Mouse (Mus musculus) embryo, embryonic 11.5 days (tissue): ENCODE data around the gene Rps5.
"Not testable (repeated sequence)": the region's sequence is repeated elsewhere in the genome, so short reads cannot be mapped to it uniquely, and the experiment has no call there.

Experiments
- DNase-seq: peaks from one replicate; pipeline ENCODE4 v3.0.0-alpha.2; 2012; ENCODE audit warnings: low read depth, low spot score

Rps5 gene

GRCm38 (mm10) chr7:12921705-12922465 is at the start of gene Rps5:
Gene Rps5, plus strand, starts transcription at chr7:12922290.
- peak; percentile 99 for DNase-seq

DNA sequence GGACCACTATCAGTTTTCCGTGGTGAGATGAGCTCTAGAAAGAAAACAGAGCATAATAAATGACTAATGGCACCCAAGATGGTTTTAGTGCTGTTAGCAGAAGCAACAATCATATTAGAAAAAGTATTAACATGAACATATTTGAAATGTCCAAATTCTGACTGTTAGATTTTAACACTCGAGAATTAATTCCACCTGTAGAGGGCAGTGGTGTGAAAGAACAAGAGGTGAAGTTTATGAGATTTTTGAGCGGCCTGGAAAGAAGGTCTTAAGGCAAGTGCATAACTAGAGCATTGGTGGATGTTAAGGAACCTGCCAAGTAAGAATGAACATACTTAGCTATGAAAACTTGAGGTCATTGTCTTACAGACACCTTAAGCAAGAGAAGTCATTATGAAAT is 47.8 kb upstream of the Rps5 start:
- no peak for DNase-seq

DNA sequence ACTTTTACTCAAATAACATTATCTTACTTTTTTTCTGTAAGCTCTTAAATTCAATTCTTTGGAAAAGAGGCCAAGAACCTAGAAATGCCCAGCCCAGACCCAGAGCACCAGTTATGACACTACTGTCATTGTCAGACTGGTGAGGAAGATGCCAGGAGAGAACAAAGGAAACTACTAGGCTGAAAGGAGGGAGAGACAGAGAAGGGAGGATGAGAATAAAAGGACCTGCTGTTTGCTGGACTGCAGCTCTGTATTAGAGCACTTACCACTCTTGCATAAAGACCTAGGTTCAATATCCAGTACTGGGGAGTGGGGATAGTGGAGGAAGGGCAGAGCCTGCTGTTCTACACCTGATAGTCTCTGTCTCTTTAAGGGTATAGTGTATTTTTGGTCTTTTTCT is 42.1 kb upstream of the Rps5 start:
- DNase-seq = no peak

GRCm38 (mm10) chr7:12880497-12880896 is 41.6 kb upstream of the Rps5 start:
- not testable (repeated sequence) for DNase-seq

DNA sequence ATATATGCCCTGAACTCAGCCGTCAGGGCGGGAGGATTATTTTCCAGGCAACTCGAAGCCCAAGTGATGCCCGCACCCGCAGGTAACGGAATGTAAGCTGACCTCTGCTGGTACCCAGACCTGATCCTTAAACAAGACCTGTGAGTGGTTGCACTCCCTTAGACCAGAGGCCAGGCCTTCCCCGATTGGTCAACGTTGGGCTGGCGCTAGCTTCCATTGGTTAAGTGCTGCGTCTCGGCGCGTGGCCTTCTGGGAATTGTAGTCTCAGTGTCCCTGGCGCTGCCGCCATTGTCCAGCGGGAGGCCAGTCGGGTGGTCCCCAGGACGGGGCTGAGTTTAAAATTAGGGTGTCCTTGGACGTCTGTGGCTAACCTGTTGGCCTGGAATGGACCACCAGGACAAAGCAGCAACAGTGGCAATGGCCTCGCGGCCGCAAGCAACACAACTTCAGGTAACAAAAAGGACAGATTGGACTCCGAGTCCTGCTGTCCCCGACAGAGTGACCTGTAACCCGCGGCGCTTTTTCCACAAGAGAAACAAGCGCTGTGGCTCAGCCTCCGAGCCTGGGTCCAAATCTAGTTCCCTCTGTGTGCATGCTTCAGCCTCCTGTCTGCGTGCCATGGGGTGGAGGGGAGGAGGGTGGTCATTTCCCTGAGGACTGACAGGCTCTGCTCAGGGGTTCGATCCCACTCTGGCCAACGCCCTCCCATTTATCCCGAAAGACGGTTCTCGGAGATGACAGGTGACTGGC is 41.0 kb upstream of the Rps5 start, which contains the start of gene Zfp128:
TSS of gene Zfp128 (plus strand) at position 267 of the 750 bp plus-strand sequence.
- peak; percentile 92 for DNase-seq

DNA sequence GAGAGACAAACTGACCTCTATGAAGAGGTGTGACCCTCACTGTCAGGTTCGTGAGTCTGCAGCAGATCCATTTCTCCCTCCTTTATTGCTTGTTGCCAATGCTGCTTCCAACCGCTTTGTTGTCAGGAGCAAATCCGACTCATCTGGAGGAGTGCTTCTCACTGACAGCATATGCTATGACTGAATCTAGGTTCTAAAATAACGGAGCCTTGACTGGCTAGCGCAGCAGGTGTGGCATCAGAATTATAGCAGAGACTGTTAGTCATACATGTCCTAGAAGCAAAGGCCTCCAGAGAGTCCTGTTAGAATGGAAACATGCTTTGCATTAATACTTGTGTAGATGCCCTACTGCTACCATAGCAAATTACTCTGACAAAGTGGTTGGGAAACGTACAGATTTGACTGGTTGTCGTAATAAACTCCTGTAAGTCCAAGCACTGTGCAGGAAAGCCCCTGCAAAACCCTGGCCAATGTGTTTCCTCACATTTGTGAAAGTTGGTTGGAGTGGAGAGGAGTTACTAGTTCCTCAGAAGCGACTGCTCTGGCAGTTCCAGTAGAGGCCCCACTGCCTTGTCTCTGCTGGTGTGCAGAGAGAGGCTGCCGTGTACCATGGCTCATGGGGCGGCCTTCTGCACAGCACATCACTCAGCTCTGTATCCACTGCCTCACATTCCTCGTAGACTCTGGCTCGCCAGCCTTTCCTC is 35.4 kb upstream of the Rps5 start:
- DNase-seq = no peak

- DNase-seq = no peak
Observed at GRCm38 (mm10) chr7:12887585-12887984, 34.5 kb upstream of the Rps5 start.

GRCm38 (mm10) chr7:12890928-12891327 is 31.2 kb upstream of the Rps5 start:
- no peak for DNase-seq

GRCm38 (mm10) chr7:12891334-12891733 is 30.8 kb upstream of the Rps5 start:
- DNase-seq = no peak

- DNase-seq = peak; percentile 90
Observed at GRCm38 (mm10) chr7:12897655-12898410, 24.3 kb upstream of the Rps5 start, which contains the start of gene Zscan22. Gene Zscan22, plus strand, starts transcription at chr7:12897815.

DNA sequence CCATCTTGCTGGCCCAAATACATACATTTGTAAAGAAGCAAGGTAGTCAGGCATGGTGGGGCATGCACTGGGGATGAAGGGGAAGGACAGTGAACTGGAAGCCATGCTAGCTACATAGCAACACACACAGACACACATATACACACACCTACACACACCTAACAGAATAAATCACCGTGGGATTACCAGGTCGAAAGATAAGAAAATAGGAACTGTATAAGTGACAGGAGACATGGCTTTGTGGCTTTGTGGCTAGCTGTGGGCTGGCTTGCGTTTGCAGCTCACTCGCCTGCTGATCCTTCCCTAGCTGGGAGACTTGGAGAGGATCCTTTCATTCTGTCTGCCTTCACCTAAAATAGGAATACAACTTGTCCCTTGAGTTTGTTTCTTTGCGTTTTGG is 20.6 kb upstream of the Rps5 start:
- DNase-seq = no peak

DNA sequence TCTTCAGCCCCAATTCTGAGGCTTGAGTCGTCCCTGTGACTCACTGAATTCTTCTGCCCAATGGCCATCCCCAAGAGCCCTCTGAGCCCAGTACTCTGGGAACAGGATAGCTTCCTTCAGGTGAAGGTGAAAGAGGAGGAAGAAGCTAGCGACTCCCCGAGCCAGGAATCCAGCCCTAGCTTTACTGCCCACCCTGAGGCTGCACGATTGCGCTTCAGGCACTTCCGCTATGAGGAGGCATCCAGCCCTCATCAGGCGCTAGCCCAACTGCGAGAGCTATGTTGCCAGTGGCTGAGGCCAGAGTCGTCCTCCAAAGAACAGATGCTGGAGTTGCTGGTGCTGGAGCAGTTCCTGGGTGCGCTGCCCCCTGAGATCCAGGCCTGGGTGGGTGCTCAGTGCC is 18.5 kb upstream of the Rps5 start:
- no peak for DNase-seq

- DNase-seq = no peak
Observed at GRCm38 (mm10) chr7:12905146-12905545, 16.9 kb upstream of the Rps5 start.

DNA sequence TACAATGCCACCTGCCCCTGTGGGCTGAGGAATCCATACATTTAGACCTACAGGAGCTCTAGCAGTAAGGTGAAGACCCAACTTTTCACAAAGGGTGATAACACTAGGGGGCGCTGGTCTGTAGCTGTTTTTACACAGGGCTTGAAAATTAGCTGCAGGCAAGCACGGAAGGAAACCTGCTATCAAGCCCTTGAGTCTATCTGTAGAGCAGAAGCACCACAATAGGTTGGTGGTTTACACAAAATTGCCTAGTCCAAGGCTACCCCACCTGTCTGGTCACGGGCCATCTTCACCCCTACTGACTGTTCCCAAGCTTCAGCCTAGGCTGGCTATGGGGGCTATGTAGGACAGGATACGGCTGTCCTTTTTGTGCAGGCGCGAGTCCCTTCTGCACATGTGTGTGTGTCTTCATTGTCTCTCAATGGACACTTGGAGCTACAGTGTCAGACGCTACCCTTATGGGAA is 12.6 kb upstream of the Rps5 start:
- no peak for DNase-seq

GRCm38 (mm10) chr7:12910181-12910668 is 11.9 kb upstream of the Rps5 start:
- no peak for DNase-seq

GRCm38 (mm10) chr7:12913556-12913955 is 8.5 kb upstream of the Rps5 start:
- DNase-seq = no peak

DNA sequence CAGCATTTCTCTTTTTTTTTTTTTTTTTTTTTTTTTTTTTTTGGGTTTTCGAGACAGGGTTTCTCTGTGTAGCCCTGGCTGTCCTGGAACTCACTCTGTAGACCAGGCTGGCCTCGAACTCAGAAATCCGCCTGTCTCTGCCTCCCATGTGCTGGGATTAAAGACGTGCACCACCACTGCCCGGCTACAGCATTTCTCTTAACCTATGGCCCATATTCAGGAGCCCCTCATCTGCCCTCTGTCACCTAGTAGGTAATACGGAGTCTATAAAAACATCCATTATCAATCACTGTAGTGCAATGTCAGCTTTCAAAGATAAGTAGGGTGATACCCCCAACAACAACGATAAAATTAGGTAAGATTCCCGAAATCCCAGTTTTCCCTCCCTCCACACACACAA is 1.6 kb upstream of the Rps5 start:
- DNase-seq = not testable (repeated sequence)

- DNase-seq = no peak
Observed at GRCm38 (mm10) chr7:12921318-12921704, 779 bp upstream of the Rps5 start.

GRCm38 (mm10) chr7:12922729-12923128 is 639 bp downstream of the Rps5 start:
- no peak for DNase-seq

GRCm38 (mm10) chr7:12926316-12926715 is 4.2 kb downstream of the Rps5 start:
- no peak for DNase-seq

GRCm38 (mm10) chr7:12927191-12927680 is 5.1 kb downstream of the Rps5 start, which contains the start of gene Rnf225:
Gene Rnf225, plus strand, starts transcription at chr7:12927416.
- no peak for DNase-seq
